Mouse (Mus musculus) heart, adult 18-20 months (tissue): ENCODE results near the gene Csnk1g1. TPM values are rescaled to one million over a fixed set of nuclear protein-coding genes. Genes with fewer than 3 reads are reported as not detected.

Experiments
- DNase-seq, 2 experiments: peaks; one replicate each; pipeline ENCODE4 v3.0.0; 2021 to 2022; ENCODE audit warnings: mixed read lengths in 1 of 2
- total RNA-seq, 2 experiments: library from RNA; stranded (reverse); gene quantifications; 2 replicates each; pipeline ENCODE4 v1.2.3; 2021

The Csnk1g1 gene
- total RNA-seq, 2 experiments from 2014 or later: 8.5 to 8.8 TPM

DNA sequence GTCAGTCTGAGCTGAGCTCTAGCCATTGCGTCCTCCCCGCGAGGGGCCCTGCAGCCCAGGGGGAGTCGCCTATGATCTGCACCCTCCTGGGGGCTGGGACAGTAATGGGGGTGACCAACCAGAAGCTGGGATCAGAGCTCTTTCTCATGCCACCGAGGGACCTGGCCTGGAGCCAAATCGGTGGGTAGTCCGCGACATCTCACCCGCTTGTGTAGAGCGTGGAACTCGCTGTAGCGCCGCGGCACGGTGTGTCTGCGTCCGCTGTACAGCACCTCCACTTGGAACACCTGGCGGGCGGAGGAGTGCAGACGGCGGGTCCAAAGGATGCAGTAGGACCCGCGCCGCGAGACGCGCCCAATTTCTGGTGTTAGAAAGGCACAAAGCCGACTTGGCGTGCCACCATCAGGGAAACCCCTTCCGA lies 160.3 kb downstream of the Csnk1g1 start:
- DNase-seq: no peak

DNA sequence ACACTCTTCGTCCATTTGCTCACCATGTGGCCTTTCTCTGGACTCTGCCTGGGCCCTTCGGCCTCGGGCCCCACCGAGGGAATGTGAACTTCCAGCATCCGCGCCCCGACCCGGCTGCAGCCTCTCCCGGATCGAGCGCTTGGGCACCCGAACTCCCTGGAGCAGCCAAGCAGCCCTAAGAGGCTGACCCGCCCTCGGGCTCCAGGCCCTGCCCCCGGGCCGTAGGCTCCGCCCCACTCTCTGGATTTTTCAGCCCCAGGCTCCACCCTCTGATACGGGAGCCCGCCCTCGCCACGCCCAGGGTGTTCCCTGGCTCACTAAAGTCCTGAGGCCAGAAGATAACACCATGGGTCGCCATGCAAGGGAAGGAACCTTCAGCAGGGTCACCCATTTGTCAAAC lies 160.9 kb downstream of the Csnk1g1 start, which contains the start of gene Snx22:
Gene Snx22, minus strand, starts transcription at position 137 of the 400 bp plus-strand sequence.
- DNase-seq: peak; percentile 84 to 85

DNA sequence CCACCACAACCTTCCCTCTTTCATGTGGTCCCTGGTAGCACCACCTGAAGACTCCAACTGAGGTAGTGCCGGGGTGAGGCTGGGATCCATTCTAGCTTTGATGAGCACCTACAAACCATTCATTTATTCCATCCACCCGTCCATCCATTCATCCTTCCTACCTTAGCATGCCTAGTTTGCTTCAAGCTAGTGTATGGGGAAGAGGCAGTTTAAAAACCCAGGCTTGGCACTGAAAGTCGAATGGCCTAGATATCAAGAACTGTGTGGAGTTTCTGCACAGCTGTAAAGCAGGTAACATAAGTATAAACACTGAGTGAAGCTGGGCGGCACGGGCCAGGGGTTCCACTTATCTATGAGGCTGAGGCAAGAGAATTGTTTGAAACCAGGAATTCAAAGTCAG lies 161.4 kb downstream of the Csnk1g1 start:
- no peak for DNase-seq

DNA sequence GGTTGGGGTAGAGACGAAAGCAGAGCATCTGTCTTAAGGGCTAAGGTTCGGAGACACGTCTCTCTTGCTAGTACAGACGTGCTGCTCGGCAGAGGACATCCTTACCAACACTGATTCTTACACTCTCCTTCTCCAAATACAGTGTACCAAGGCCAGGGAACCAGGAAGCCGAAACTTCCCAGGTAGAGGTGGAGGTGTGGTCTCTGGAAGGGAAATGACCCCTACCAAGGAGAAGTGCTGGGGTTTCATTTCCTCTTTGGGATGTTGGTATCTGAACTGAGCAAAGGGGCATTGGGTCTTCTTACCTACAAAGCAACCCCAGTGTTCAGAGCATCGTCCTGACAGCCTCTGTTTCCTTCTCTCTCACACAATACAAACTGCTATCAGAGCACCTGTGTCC lies 164.0 kb downstream of the Csnk1g1 start:
- DNase-seq: no peak

DNA sequence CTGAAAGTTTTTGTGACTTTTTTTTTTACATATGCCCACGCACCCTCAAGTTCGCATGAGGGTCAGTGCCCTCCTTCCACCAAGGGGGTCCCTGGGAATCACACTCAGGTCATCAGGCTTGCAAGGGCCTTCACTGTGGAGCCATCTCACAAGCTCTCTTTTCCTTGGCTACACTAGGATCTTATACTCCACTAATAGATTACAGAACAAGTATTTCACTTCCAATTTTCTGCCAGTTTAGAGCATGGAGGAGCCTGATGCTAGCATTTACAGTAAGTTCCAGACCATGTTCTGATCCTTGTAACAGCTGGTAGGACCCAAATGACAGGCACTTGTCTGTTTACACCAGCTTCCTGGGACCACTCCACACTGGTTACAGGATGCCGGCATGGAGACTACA lies 169.3 kb downstream of the Csnk1g1 start:
- no peak for DNase-seq

DNA sequence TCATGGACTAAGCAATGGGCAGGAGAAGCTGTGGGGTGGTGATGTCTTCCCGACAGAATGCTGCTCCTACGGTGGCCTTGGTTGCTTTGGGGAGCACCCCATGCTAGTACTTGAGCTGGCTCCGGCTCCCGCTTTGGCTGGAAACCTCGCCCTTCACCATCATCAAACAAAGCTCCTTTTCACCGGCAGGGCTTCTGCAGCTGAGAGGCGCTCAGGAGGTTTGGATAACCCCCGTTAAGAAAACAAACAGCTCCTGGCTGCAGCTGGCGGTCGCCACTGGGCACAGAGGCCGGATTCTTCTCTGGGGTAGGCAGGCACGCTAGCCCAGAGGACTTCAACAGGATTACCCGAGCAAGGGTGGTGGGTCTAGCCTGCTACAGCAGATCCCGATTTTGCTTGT lies 169.8 kb downstream of the Csnk1g1 start:
- DNase-seq: no peak

DNA sequence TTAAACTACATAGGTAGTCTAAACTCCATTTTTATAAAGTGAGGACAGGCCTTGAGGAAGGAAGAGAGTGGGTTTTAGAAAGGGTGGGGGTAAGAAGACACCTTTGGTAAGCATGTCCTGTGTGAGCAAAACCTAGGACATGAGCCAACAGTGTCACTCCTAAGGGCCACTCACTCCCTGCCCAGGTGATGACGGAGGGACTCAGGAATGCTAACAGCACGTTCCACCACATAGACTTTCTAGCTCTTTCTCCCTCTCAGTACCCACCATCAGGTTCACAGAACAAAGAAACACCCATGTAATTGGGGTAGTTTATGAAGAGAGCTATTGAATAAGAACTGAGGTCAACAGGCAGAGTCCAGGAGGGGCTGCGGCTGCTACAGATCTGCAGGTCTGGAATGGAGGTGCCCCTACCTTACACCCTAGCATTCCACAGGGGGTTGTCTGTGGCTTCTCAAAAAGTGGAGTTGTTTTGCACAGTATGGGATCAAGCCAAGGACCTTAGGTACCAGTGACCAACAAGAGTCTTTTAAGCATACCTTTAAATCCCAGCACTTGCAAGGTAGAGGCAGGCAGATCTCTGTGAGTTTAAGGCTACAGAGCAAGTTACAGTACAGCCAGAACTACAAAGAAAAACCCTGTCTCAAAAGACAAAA lies 172.2 kb downstream of the Csnk1g1 start:
- DNase-seq: no peak

DNA sequence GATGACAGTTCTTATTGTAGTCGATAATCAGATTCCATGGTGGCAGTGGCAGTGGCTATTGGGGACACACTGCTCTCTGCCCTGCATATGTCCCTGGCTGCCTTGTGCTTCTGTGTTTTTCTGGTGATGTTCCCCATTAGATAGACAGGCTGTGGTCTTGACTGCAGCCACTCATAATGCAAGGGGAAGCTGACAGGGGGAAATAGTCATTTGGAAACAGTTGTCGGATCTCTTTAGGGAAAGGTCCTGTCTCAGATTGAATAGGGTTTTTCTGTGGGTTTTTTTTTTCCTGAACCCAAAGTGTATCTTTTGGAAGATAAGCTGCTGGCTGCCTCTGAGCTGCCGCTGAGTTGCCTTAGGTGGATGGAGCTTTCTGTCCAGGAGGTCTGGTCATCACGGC lies 173.3 kb downstream of the Csnk1g1 start:
- DNase-seq: no peak

DNA sequence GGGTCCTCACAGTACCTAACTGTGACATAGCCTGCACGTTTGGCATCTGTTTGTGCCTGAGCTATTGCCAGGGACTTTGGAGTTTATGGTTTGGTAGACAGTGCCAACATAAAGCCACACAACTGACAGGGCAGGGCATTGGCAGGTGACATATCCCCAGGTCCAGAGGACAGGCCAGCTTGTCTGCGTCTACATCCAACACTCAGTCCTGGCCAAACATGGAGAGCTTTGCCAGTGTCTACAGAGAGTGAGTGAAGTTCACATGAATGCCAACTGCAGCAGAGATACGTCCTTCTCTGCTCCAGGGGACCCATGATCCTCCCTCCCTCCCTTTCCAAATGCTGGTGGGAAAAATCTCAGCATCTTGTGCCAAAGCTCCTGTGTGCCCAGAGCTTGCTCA lies 175.4 kb downstream of the Csnk1g1 start:
- no peak for DNase-seq

DNA sequence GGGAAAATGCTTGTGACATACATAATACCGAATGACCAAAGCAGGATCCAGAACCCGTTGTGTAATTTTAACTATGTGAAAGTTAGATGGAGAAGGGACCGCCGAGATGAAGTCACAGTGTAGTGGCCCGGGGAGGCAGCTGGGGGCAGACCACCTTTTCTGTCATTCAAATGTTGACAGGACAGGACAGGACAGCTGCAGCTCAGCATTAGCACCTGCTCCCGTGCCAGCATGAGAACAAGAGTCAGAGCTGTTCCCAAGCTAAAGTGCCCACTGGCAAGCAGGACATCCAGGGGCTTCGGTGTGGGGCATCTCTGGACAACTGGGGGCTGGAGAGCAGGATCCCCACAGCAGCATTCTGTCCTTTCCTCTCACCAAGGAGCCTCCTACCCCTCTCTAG lies 178.3 kb downstream of the Csnk1g1 start:
- DNase-seq: no peak

DNA sequence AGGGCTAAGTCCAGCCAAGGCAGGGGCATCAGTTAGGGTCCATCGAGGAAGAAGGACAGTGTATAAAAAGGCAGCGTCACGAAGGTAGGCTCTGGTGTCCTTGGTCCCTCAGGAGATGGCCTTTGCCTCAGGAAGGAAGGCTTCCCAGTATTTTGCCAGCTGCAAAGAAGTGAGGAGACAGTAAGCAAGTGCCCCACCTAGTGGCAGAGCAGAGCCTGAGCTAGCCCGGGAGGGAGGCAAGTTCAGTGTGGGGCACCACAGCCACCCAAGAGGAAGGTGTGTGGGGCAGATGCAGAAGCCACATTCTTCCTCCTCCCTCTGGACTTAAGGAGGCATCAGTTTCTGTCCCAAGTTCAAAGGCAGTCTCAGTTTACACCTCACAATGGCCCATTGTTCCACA lies 179.7 kb downstream of the Csnk1g1 start:
- peak; percentile 48 to 72 for DNase-seq

DNA sequence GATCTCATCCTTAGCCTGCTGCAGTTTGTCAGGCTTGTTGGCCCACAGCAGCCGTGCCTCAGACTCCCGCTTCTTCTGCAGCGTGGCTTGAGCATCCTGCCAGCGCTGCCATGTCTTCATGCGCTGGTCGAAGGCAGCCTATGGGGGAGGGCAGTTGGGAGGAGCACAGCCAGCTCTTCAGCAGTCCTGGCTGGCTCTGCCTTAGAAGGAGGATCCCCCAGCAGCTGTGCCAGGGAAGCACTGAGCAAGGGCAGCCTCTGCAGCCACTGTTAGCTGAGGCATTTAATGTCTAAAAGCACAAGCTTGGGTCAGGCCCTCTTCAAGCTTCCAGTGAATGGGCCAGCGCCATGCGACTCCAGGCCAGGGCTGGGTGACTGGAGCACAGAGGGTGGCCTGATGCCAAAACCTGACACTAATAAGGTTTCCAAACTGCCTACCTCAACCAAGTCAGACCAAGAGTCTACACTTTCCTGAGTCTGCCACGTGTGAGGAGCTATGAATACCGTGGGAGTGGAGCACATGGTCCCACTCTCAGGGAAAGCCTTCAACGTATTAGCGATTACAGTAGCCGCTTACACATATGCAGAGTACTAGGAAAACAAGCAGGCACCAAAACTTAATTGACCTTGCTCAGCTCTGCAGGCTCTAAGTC lies 182.0 kb downstream of the Csnk1g1 start:
- DNase-seq: no peak

DNA sequence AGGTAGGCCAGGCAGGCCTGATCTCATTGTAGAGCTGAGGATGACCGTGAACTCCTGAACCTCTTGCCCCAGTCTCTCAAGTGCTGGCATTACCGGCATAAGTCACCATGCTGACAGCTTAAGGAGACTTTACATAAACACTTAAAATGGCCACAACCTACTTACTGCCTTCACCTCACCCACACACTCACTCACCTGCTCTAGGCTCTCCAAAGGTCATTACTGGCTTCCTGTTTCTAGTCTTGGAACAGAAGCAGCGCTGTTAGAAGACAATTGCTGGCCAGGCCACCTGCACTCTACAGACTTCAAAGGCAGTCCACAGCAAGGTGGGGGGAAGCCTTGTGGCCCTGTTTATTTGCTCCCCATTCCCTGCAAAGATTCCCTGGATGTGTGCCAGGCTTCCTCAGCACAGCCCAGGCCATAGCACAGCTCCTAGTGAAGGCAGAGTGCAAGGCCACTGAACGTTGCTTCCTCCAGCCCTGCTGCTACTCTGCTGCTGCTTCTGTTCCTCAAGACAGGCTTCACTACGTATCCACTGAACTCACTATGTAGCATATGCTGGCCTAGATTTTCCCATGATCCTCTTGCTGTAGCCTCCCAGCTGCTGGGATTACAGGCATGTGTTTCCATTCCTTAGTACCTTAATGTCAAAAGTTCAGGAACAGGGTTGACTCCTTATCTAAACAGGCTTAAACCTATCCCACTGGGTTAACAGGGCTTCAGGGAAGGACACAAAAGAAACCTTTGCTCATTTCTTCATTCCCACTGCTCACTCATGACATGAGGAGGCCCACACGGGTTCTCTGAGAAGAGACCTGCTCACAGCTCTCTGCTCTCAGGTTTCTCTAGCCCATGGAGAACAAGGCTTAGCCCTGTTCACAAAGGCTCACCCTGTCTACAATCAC lies 182.9 kb downstream of the Csnk1g1 start:
- no peak for DNase-seq

DNA sequence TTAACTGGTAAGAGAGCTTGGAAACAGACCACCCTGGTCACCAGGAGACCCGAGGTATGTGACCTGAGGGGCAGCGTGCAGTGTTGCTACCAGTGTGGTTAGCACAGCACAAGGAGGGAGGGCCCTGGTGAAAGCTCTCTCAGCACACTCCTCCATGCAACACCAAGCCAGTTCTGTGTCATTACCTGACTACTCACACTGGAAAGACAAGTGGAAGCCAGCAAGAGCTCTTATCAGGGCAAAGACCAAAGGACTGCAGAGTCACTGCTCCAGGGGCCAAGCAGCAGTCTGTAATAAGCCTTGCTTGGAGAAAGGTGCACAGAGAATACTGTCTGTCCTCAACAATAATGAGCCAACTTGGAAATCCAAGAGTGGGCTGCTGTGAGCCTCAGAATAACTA lies 183.9 kb downstream of the Csnk1g1 start:
- DNase-seq: no peak

Other genes starting within 250 kb of the Csnk1g1 start
- 100 to 1,000 TPM; 201 to 238 TPM for gene Oaz2, start 240.9 kb upstream of the Csnk1g1 start, total RNA-seq
- gene Zfp609, start 81.4 kb upstream of the Csnk1g1 start, total RNA-seq: 10 to 100 TPM; 19.2 to 22.4 TPM
- under 1 TPM; 0.47 to 0.57 TPM for gene Pclaf, start 18.7 kb upstream of the Csnk1g1 start, total RNA-seq
- 10 to 100 TPM; 15.3 to 16.5 TPM for gene Trip4, start 130 bp upstream of the Csnk1g1 start, total RNA-seq
- 100 to 1,000 TPM; 102 to 105 TPM for gene Ppib, start 151.3 kb downstream of the Csnk1g1 start, total RNA-seq
- under 1 TPM; 0.46 to 0.50 TPM for gene Snx22, start 160.8 kb downstream of the Csnk1g1 start, total RNA-seq
- 10 to 100 TPM; 27.3 to 27.8 TPM for gene Snx1, start 217.7 kb downstream of the Csnk1g1 start, total RNA-seq
- gene Ciao2a, start 217.7 kb downstream of the Csnk1g1 start, total RNA-seq: 10 to 100 TPM; 68.7 to 71.3 TPM
- gene Dapk2, start 249.3 kb downstream of the Csnk1g1 start, total RNA-seq: 1 to 10 TPM; 4.0 to 4.9 TPM